Mouse (Mus musculus) liver, embryonic 14.5 days (tissue): Measurements from ENCODE around the gene Tubb3. TPM values are rescaled to one million over a fixed set of nuclear protein-coding genes. Genes with fewer than 3 reads are reported as not detected.

Source experiments
- ATAC-seq: fragments of 200-750 bp; cut with Nextera tagmentation; 2 replicates; pipeline ENCODE4 v1.8.0; 2017; ENCODE audit warnings: moderate number of reproducible peaks, mild to moderate bottlenecking, moderate library complexity; ENCODE audit not compliant: insufficient read depth
- DNase-seq, 3 experiments: peaks; one replicate each; pipeline ENCODE4 v3.0.0-alpha.2; 2012 to 2013; ENCODE audit warnings: low read depth in 3 of 3, low spot score in 3 of 3
- H3K27ac ChIP-seq: fragments of 300-500 bp; sonication (generic); 2 replicates; pipeline ENCODE4 v1.5.1; 2014; ENCODE audit warnings: moderate library complexity, mild to moderate bottlenecking, control low read depth, inconsistent platforms
- H3K27me3 ChIP-seq: fragments of 300-500 bp; sonication (generic); 2 replicates; pipeline ENCODE4 v1.6.1; 2014; ENCODE audit warnings: mild to moderate bottlenecking, low read length, moderate library complexity; ENCODE audit not compliant: control insufficient read depth, insufficient read depth
- H3K36me3 ChIP-seq: fragments of 300-500 bp; sonication (generic); replicated peaks from 2 replicates; pipeline ENCODE4 v1.6.1; 2014; ENCODE audit warnings: low read depth; ENCODE audit not compliant: control insufficient read depth, insufficient read depth
- H3K4me1 ChIP-seq, 2 experiments: fragments of 200-500 bp in 1 of 2; fragments of 300-500 bp in 1 of 2; sonication (generic) in 1 of 2; replicated peaks; 2 replicates each; pipeline ENCODE4 v1.6.1; 2012 to 2014; ENCODE audit warnings: antibody characterized with exemption in 1 of 2, inconsistent platforms in 1 of 2, low read length in 1 of 2; ENCODE audit not compliant: control insufficient read depth in 2 of 2, insufficient read depth in 2 of 2
- H3K4me2 ChIP-seq: fragments of 300-500 bp; sonication (generic); 2 replicates; pipeline ENCODE4 v1.6.1; 2014; ENCODE audit warnings: low read depth, mild to moderate bottlenecking, control low read depth, moderate library complexity
- H3K4me3 ChIP-seq, 2 experiments: fragments of 200-500 bp in 1 of 2; fragments of 300-500 bp in 1 of 2; sonication (generic) in 1 of 2; 2 replicates each; pipeline ENCODE4 v1.5.1; 2012 to 2014; ENCODE audit warnings: low read depth in 2 of 2, low read length in 2 of 2, mild to moderate bottlenecking in 2 of 2, control low read depth in 1 of 2, inconsistent platforms in 1 of 2, moderate library complexity in 1 of 2; ENCODE audit not compliant: insufficient read depth in 1 of 2
- H3K9ac ChIP-seq: fragments of 300-500 bp; sonication (generic); replicated peaks from 2 replicates; pipeline ENCODE4 v1.6.1; 2014; ENCODE audit warnings: mild to moderate bottlenecking, control low read depth, moderate library complexity
- H3K9me3 ChIP-seq: fragments of 300-500 bp; sonication (generic); 2 replicates; pipeline ENCODE4 v1.6.1; 2016; ENCODE audit warnings: low read length, mixed read lengths; ENCODE audit not compliant: control insufficient read depth
- CTCF ChIP-seq: IDR thresholded peaks from 2 replicates; pipeline ENCODE4 v1.5.1; 2016; ENCODE audit warnings: antibody characterized with exemption, low read depth, control low read depth
- EP300 ChIP-seq: IDR thresholded peaks from 2 replicates; pipeline ENCODE4 v1.6.1; 2016; ENCODE audit warnings: antibody characterized with exemption, low read depth
- WGBS: fragments of 180-500 bp; shearing (Covaris S2); extraction: QIAGEN DNeasy Blood & Tissue Kit; methylation state at CpG from one replicate; pipeline ENCODE4 v1.1.7; 2014; ENCODE audit not compliant: insufficient replicate concordance; 5-methylcytosine and 5-hydroxymethylcytosine counted together
- polyA plus RNA-seq, 2 experiments: library from polyadenylated mRNA; depleted of rRNA in 1 of 2; stranded (reverse) in 1 of 2; unstranded in 1 of 2; fragments of >200 nt; fragmentation: Nextera tagmentation in 1 of 2; extraction: Ambion mirVana in 1 of 2; gene quantifications; 2 replicates each; pipeline versions ENCODE4 v1.2.1 to v1.2.3; 2012 to 2014

The Tubb3 gene
- polyA plus RNA-seq, 2 experiments = 0.42 to 0.70 TPM

DNA sequence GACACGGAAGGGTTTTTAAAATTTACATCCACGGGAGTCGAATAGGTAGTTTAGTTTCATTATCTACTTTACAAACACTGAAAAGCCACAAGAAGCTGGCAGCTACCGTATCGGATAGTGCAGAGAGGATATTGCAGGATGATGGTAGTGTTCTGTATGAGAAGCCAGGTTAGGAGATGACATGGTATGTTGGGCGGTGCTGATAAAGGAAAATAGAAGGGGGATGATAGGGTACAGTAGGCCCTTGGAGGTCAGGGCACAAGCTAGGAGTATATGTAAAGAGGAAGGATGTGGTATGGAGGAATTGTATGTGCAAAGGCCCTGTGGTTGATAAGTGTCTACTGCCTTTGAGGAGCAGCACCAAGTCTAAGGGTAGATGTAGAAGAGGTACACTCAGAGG is 43.3 kb downstream of the Tubb3 start:
- Histone ChIP-seq H3K27ac (no peak overlapping the region), H3K27me3 (no peaks in the 10 kb centered on the region), H3K9me3 (no peaks in the 10 kb centered on the region), H3K4me3 (no peak overlapping the region), H3K4me2 (no peak overlapping the region), H3K9ac (no peak overlapping the region), H3K4me1 (peaks cover 0 to 6% of the 10 kb centered on the region in 2 experiments; a peak in 1 of 4 replicates), H3K36me3 (no peaks in the 10 kb centered on the region; the same call in 1 of the 2 replicates)
- no peak for DNase-seq
- 0 out of 2 replicates have a peak, but pooled peaks have one; percentile 8 for ATAC-seq
- WGBS = 43% methylated on average over 6 of the region's 6 CpGs
- TF ChIP-seq CTCF (no peak), EP300 (no peak)

GRCm38 (mm10) chr8:123463651-123464050 is 52.4 kb downstream of the Tubb3 start:
- H3K36me3 ChIP-seq = no peaks in the 10 kb centered on the region
- H3K4me3 ChIP-seq = no peak overlapping the region
- H3K4me1 ChIP-seq = 0 out of 4 replicates have a peak, but pooled peaks cover 0 to 3% of the 10 kb centered on the region in 2 experiments
- H3K9me3 ChIP-seq = no peaks in the 10 kb centered on the region
- no peaks in the 10 kb centered on the region for H3K27me3 ChIP-seq
- 77% methylated on average over 4 of the region's 4 CpGs for WGBS
- ATAC-seq (no peak), DNase-seq (no peak)
- no peak for TF ChIP-seq CTCF
- TF ChIP-seq EP300 = no peak
- H3K27ac ChIP-seq = no peak overlapping the region
- H3K4me2 ChIP-seq = no peak overlapping the region
- H3K9ac ChIP-seq = no peak overlapping the region

GRCm38 (mm10) chr8:123467476-123467875 is 56.3 kb downstream of the Tubb3 start:
- Histone ChIP-seq H3K9me3 (no peaks in the 10 kb centered on the region), H3K4me2 (no peak overlapping the region), H3K36me3 (no peaks in the 10 kb centered on the region), H3K9ac (no peak overlapping the region), H3K27me3 (no peaks in the 10 kb centered on the region), H3K4me3 (no peak overlapping the region), H3K4me1 (0 out of 4 replicates have a peak, but pooled peaks cover 0 to 2% of the 10 kb centered on the region in 2 experiments), H3K27ac (no peak overlapping the region)
- no peak for TF ChIP-seq CTCF
- no peak for TF ChIP-seq EP300
- DNase-seq (no peak), ATAC-seq (no peak)
- 45% methylated on average over 3 of the region's 3 CpGs for WGBS

Other genes starting within 250 kb of the Tubb3 start
- 0.07 and 0.14 TPM in 2 replicates for gene Dpep1, start 225.2 kb upstream of the Tubb3 start, polyA plus RNA-seq (2012; rRNA removed)
- gene Dpep1, start 225.2 kb upstream of the Tubb3 start, polyA plus RNA-seq (2014; fragmentation: Nextera tagmentation; extraction: Ambion mirVana) = 0.06 and 0.23 TPM in 2 replicates
- gene Chmp1a, start 198.7 kb upstream of the Tubb3 start, polyA plus RNA-seq (2012; rRNA removed) = 29.9 and 30.9 TPM in 2 replicates
- gene Chmp1a, start 198.7 kb upstream of the Tubb3 start, polyA plus RNA-seq (2014; fragmentation: Nextera tagmentation; extraction: Ambion mirVana) = 42.9 and 44.6 TPM in 2 replicates
- gene Spata33, start 198.6 kb upstream of the Tubb3 start, polyA plus RNA-seq (2012; rRNA removed) = 0.21 and 0.60 TPM in 2 replicates
- gene Spata33, start 198.6 kb upstream of the Tubb3 start, polyA plus RNA-seq (2014; fragmentation: Nextera tagmentation; extraction: Ambion mirVana) = 0.08 and 0.16 TPM in 2 replicates
- gene Cdk10, start 186.6 kb upstream of the Tubb3 start, polyA plus RNA-seq (2012; rRNA removed) = 15.4 and 16.3 TPM in 2 replicates
- 7.2 and 10.1 TPM in 2 replicates for gene Cdk10, start 186.6 kb upstream of the Tubb3 start, polyA plus RNA-seq (2014; fragmentation: Nextera tagmentation; extraction: Ambion mirVana)
- gene Spata2l, start 175.2 kb upstream of the Tubb3 start, polyA plus RNA-seq (2012; rRNA removed) = 0.87 and 0.92 TPM in 2 replicates
- gene Spata2l, start 175.2 kb upstream of the Tubb3 start, polyA plus RNA-seq (2014; fragmentation: Nextera tagmentation; extraction: Ambion mirVana) = 1.5 TPM in 2 replicates
- 8.4 and 8.9 TPM in 2 replicates for gene Zfp276, start 157.2 kb upstream of the Tubb3 start, polyA plus RNA-seq (2012; rRNA removed)
- 4.7 and 5.9 TPM in 2 replicates for gene Zfp276, start 157.2 kb upstream of the Tubb3 start, polyA plus RNA-seq (2014; fragmentation: Nextera tagmentation; extraction: Ambion mirVana)
- gene Vps9d1, start 157.1 kb upstream of the Tubb3 start, polyA plus RNA-seq (2012; rRNA removed) = 7.8 and 8.5 TPM in 2 replicates
- 2.4 and 3.8 TPM in 2 replicates for gene Vps9d1, start 157.1 kb upstream of the Tubb3 start, polyA plus RNA-seq (2014; fragmentation: Nextera tagmentation; extraction: Ambion mirVana)
- gene Fanca, start 92.8 kb upstream of the Tubb3 start, polyA plus RNA-seq (2012; rRNA removed) = 22.8 and 24.6 TPM in 2 replicates
- gene Fanca, start 92.8 kb upstream of the Tubb3 start, polyA plus RNA-seq (2014; fragmentation: Nextera tagmentation; extraction: Ambion mirVana) = 17.3 and 19.4 TPM in 2 replicates
- gene Spire2, start 78.7 kb upstream of the Tubb3 start, polyA plus RNA-seq (2012; rRNA removed) = 3.0 TPM in 2 replicates
- gene Spire2, start 78.7 kb upstream of the Tubb3 start, polyA plus RNA-seq (2014; fragmentation: Nextera tagmentation; extraction: Ambion mirVana) = 2.2 and 2.9 TPM in 2 replicates
- gene Tcf25, start 37.7 kb upstream of the Tubb3 start, polyA plus RNA-seq (2012; rRNA removed) = 37.8 and 45.6 TPM in 2 replicates
- 44.0 and 53.1 TPM in 2 replicates for gene Tcf25, start 37.7 kb upstream of the Tubb3 start, polyA plus RNA-seq (2014; fragmentation: Nextera tagmentation; extraction: Ambion mirVana)
- 0.03 TPM in 2 replicates for gene Mc1r, start 4.3 kb upstream of the Tubb3 start, polyA plus RNA-seq (2012; rRNA removed)
- not detected in 2 replicates for gene Mc1r, start 4.3 kb upstream of the Tubb3 start, polyA plus RNA-seq (2014; fragmentation: Nextera tagmentation; extraction: Ambion mirVana)
- gene Def8, start 12.1 kb downstream of the Tubb3 start, polyA plus RNA-seq (2012; rRNA removed) = 7.1 and 8.0 TPM in 2 replicates
- 10.5 and 12.6 TPM in 2 replicates for gene Def8, start 12.1 kb downstream of the Tubb3 start, polyA plus RNA-seq (2014; fragmentation: Nextera tagmentation; extraction: Ambion mirVana)
- 11.0 and 12.6 TPM in 2 replicates for gene Afg3l1, start 66.5 kb downstream of the Tubb3 start, polyA plus RNA-seq (2012; rRNA removed)
- 13.4 and 13.5 TPM in 2 replicates for gene Afg3l1, start 66.5 kb downstream of the Tubb3 start, polyA plus RNA-seq (2014; fragmentation: Nextera tagmentation; extraction: Ambion mirVana)
- 0.03 and 0.15 TPM in 2 replicates for gene Dbndd1, start 104.0 kb downstream of the Tubb3 start, polyA plus RNA-seq (2012; rRNA removed)
- 0.15 TPM in 1 of 2 replicates, not detected in the other for gene Dbndd1, start 104.0 kb downstream of the Tubb3 start, polyA plus RNA-seq (2014; fragmentation: Nextera tagmentation; extraction: Ambion mirVana)
- 1.8 and 3.4 TPM in 2 replicates for gene Gas8, start 107.4 kb downstream of the Tubb3 start, polyA plus RNA-seq (2012; rRNA removed)
- gene Gas8, start 107.4 kb downstream of the Tubb3 start, polyA plus RNA-seq (2014; fragmentation: Nextera tagmentation; extraction: Ambion mirVana) = 2.3 and 3.5 TPM in 2 replicates
- 1.6 and 2.7 TPM in 2 replicates for gene Rhou, start 242.5 kb downstream of the Tubb3 start, polyA plus RNA-seq (2012; rRNA removed)
- 0.96 and 1.2 TPM in 2 replicates for gene Rhou, start 242.5 kb downstream of the Tubb3 start, polyA plus RNA-seq (2014; fragmentation: Nextera tagmentation; extraction: Ambion mirVana)